Mouse (Mus musculus) liver, embryonic 14.5 days (tissue): Measurements from ENCODE around the gene 2510039O18Rik. TPM values are rescaled to one million over a fixed set of nuclear protein-coding genes. Genes with fewer than 3 reads are reported as not detected.

Source experiments
- ATAC-seq: fragments of 200-750 bp; cut with Nextera tagmentation; 2 replicates; pipeline ENCODE4 v1.8.0; 2017; ENCODE audit warnings: moderate number of reproducible peaks, mild to moderate bottlenecking, moderate library complexity; ENCODE audit not compliant: insufficient read depth
- DNase-seq, 3 experiments: peaks; one replicate each; pipeline ENCODE4 v3.0.0-alpha.2; 2012 to 2013; ENCODE audit warnings: low read depth in 3 of 3, low spot score in 3 of 3
- H3K27ac ChIP-seq: fragments of 300-500 bp; sonication (generic); 2 replicates; pipeline ENCODE4 v1.5.1; 2014; ENCODE audit warnings: moderate library complexity, mild to moderate bottlenecking, control low read depth, inconsistent platforms
- H3K27me3 ChIP-seq: fragments of 300-500 bp; sonication (generic); 2 replicates; pipeline ENCODE4 v1.6.1; 2014; ENCODE audit warnings: mild to moderate bottlenecking, low read length, moderate library complexity; ENCODE audit not compliant: control insufficient read depth, insufficient read depth
- H3K36me3 ChIP-seq: fragments of 300-500 bp; sonication (generic); replicated peaks from 2 replicates; pipeline ENCODE4 v1.6.1; 2014; ENCODE audit warnings: low read depth; ENCODE audit not compliant: control insufficient read depth, insufficient read depth
- H3K4me1 ChIP-seq, 2 experiments: fragments of 200-500 bp in 1 of 2; fragments of 300-500 bp in 1 of 2; sonication (generic) in 1 of 2; replicated peaks; 2 replicates each; pipeline ENCODE4 v1.6.1; 2012 to 2014; ENCODE audit warnings: antibody characterized with exemption in 1 of 2, inconsistent platforms in 1 of 2, low read length in 1 of 2; ENCODE audit not compliant: control insufficient read depth in 2 of 2, insufficient read depth in 2 of 2
- H3K4me2 ChIP-seq: fragments of 300-500 bp; sonication (generic); 2 replicates; pipeline ENCODE4 v1.6.1; 2014; ENCODE audit warnings: low read depth, mild to moderate bottlenecking, control low read depth, moderate library complexity
- H3K4me3 ChIP-seq, 2 experiments: fragments of 200-500 bp in 1 of 2; fragments of 300-500 bp in 1 of 2; sonication (generic) in 1 of 2; 2 replicates each; pipeline ENCODE4 v1.5.1; 2012 to 2014; ENCODE audit warnings: low read depth in 2 of 2, low read length in 2 of 2, mild to moderate bottlenecking in 2 of 2, control low read depth in 1 of 2, inconsistent platforms in 1 of 2, moderate library complexity in 1 of 2; ENCODE audit not compliant: insufficient read depth in 1 of 2
- H3K9ac ChIP-seq: fragments of 300-500 bp; sonication (generic); replicated peaks from 2 replicates; pipeline ENCODE4 v1.6.1; 2014; ENCODE audit warnings: mild to moderate bottlenecking, control low read depth, moderate library complexity
- H3K9me3 ChIP-seq: fragments of 300-500 bp; sonication (generic); 2 replicates; pipeline ENCODE4 v1.6.1; 2016; ENCODE audit warnings: low read length, mixed read lengths; ENCODE audit not compliant: control insufficient read depth
- CTCF ChIP-seq: IDR thresholded peaks from 2 replicates; pipeline ENCODE4 v1.5.1; 2016; ENCODE audit warnings: antibody characterized with exemption, low read depth, control low read depth
- EP300 ChIP-seq: IDR thresholded peaks from 2 replicates; pipeline ENCODE4 v1.6.1; 2016; ENCODE audit warnings: antibody characterized with exemption, low read depth
- WGBS: fragments of 180-500 bp; shearing (Covaris S2); extraction: QIAGEN DNeasy Blood & Tissue Kit; methylation state at CpG from one replicate; pipeline ENCODE4 v1.1.7; 2014; ENCODE audit not compliant: insufficient replicate concordance; 5-methylcytosine and 5-hydroxymethylcytosine counted together
- polyA plus RNA-seq, 2 experiments: library from polyadenylated mRNA; depleted of rRNA in 1 of 2; stranded (reverse) in 1 of 2; unstranded in 1 of 2; fragments of >200 nt; fragmentation: Nextera tagmentation in 1 of 2; extraction: Ambion mirVana in 1 of 2; gene quantifications; 2 replicates each; pipeline versions ENCODE4 v1.2.1 to v1.2.3; 2012 to 2014

Gene 2510039O18Rik
- polyA plus RNA-seq, 2 experiments = 7.8 to 18.8 TPM

DNA sequence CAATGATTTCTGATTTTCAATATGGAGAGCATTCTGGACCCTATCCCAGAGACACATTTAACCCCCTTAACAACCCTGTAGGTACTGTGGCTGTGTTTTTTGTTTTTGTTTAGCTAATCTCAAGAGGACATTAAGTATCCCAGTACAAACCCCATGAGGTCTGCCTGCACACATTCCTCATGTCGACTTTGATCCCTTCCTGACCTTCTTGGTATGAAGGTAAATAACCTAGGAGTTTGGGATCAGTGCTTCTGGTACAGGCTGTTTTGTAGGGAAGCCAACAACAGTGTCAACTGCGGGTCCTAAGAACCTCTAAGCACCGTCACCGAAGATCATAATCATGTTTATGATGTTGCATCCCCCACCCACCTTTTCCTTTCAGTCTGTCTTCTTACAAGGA, 37.0 kb downstream of the 2510039O18Rik start:
- H3K9ac ChIP-seq = no peak overlapping the region
- no peaks in the 10 kb centered on the region for H3K9me3 ChIP-seq
- no peak overlapping the region for H3K4me2 ChIP-seq
- TF ChIP-seq CTCF = no peak
- no peak for TF ChIP-seq EP300
- DNase-seq (no peak), ATAC-seq (no peak)
- H3K27me3 ChIP-seq = no peaks in the 10 kb centered on the region
- WGBS = 55% methylated on average over 4 of the region's 4 CpGs
- no peak overlapping the region for H3K4me3 ChIP-seq
- no peaks in the 10 kb centered on the region for H3K36me3 ChIP-seq
- H3K27ac ChIP-seq = no peak overlapping the region
- H3K4me1 ChIP-seq = peaks cover 0 to 5% of the 10 kb centered on the region in 2 experiments; a peak in 1 of 4 replicates

DNA sequence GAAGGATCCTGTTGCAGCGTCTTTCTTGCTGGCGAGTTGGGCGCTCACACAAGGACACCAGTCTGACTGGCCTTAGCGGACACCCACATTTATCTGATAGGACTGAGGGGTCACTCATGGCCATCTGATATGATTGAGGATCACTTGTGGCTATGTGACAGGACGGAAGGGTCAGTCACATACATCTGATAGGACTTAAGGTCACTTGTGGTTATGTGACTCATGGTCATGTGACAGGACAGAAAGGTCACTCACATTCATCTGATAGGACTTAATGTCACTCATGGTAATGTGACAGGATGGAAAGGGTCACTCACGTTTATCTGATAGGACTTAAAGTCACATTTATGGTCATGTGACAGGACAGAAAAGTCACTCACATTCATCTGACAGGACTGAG, 37.7 kb downstream of the 2510039O18Rik start:
- no peak for TF ChIP-seq EP300
- no peak for TF ChIP-seq CTCF
- WGBS = 69% methylated on average over 6 of the region's 6 CpGs

DNA sequence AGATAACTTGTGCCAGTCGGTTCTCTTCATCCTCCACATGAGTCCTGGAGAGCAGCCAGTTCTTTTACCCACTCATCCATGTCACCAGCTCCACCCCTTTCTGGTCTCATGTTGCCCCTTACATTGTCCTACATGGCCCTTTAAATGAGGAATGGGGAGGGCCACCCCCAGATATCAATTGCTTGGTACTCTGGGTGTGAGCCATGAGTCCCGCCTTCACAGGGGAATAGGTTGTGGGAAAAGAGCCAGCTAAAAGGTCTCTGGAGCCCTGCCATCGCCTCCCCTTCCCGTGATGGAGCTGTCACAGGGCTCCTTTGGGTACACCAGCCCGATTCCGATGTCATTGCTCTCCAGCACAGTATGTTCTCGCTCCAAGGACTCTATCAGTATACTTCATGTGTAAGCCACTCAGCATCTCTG, 38.8 kb downstream of the 2510039O18Rik start:
- TF ChIP-seq EP300 (no peak), CTCF (no peak)
- 61% methylated on average over 7 of the region's 7 CpGs for WGBS
- no peak for DNase-seq

More for the DNA sequence above, 37.7 kb downstream of the 2510039O18Rik start:
- H3K4me2 ChIP-seq = no peak overlapping the region
- H3K4me1 ChIP-seq = peaks cover 0 to 5% of the 10 kb centered on the region in 2 experiments; a peak in 1 of 4 replicates
- H3K9me3 ChIP-seq = no peaks in the 10 kb centered on the region
- DNase-seq (no peak), ATAC-seq (no peak)
- H3K27me3 ChIP-seq = no peaks in the 10 kb centered on the region
- no peak overlapping the region for H3K9ac ChIP-seq
- H3K27ac ChIP-seq = no peak overlapping the region
- H3K36me3 ChIP-seq = no peaks in the 10 kb centered on the region
- no peak overlapping the region for H3K4me3 ChIP-seq

GRCm38 (mm10) chr4:147985205-147986132, 44.8 kb downstream of the 2510039O18Rik start, which contains the start of gene Nppb:
Gene Nppb (plus strand): TSS chr4:147985788.
- Histone ChIP-seq H3K4me2 (no peak within 1 kb of the TSS), H3K9me3 (no peaks in the 10 kb centered on the region), H3K27ac (no peak within 1 kb of the TSS), H3K4me1 (no peaks in the 10 kb centered on the region), H3K9ac (no peak within 1 kb of the TSS), H3K27me3 (no peaks in the 10 kb centered on the region), H3K4me3 (no peak within 1 kb of the TSS), H3K36me3 (no peaks in the 10 kb centered on the region)
- WGBS = 23% methylated on average over 20 of the region's 20 CpGs
- no peak for ATAC-seq
- TF ChIP-seq EP300 (no peak), CTCF (no peak)
- peak; percentile 7 to 22 (median 13) for DNase-seq

More for the DNA sequence above, 38.8 kb downstream of the 2510039O18Rik start:
- H3K4me3 ChIP-seq = no peak overlapping the region
- peaks cover 0 to 5% of the 10 kb centered on the region in 2 experiments; a peak in 1 of 4 replicates for H3K4me1 ChIP-seq
- no peak overlapping the region for H3K27ac ChIP-seq
- H3K4me2 ChIP-seq = no peak overlapping the region
- H3K27me3 ChIP-seq = no peaks in the 10 kb centered on the region
- no peaks in the 10 kb centered on the region for H3K36me3 ChIP-seq
- H3K9me3 ChIP-seq = no peaks in the 10 kb centered on the region
- no peak for ATAC-seq
- no peak overlapping the region for H3K9ac ChIP-seq

DNA sequence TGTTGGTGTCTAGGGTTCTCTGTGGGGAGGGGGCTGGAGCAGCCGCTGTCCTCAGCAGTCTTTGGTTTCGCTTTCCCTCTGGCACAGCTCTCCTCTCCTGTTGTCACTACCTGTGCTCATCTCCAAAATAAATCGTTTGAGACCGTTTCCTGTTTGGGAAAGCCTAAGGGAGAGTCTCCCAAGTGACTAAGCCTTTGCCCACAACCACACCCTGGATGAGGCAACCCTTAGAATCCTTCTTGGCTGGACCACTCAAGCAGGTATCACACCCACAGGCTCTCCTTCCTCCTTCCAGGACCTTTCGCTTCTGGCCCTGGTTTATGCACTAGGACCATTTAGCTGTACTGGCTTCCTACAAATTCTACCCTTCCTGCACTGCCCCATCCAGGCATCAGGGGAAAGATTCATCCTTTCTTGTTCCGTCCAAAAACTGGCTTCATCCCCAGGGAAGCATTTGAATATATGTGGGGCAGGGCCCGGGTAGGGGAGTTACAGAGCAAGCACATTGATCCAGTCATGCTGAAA, 52.9 kb downstream of the 2510039O18Rik start:
- no peaks in the 10 kb centered on the region for H3K9me3 ChIP-seq
- H3K36me3 ChIP-seq = no peaks in the 10 kb centered on the region
- DNase-seq (no peak), ATAC-seq (no peak)
- TF ChIP-seq EP300 = no peak
- no peak for TF ChIP-seq CTCF
- 39% methylated on average over 7 of the region's 7 CpGs for WGBS
- no peak overlapping the region for H3K27ac ChIP-seq
- H3K27me3 ChIP-seq = no peaks in the 10 kb centered on the region
- no peak overlapping the region for H3K4me3 ChIP-seq
- H3K4me2 ChIP-seq = no peak overlapping the region
- no peak overlapping the region for H3K9ac ChIP-seq
- H3K4me1 ChIP-seq = no peaks in the 10 kb centered on the region
